Mouse (Mus musculus): ENCODE measurements around the gene AI661453. TPM values are rescaled to one million over a fixed set of nuclear protein-coding genes. Genes with fewer than 3 reads are reported as not detected.
A peak's percentile ranks its signal among the peaks of the same experiment; 100 is the strongest.
"Not testable (repeated sequence)": the region's sequence is repeated elsewhere in the genome, so short reads cannot be mapped to it uniquely, and the experiment has no call there.

AI661453 gene
- under 1 TPM in 1 of 2 experiments, not detected in 1; 0.15 TPM for polyA plus RNA-seq (2017; shearing (Covaris generic))

- no peak for ATAC-seq
Measured at GRCm38 (mm10) chr17:47436156-47436906, at the start of gene AI661453. AI661453 (plus strand) TSS chr17:47436615.

GRCm38 (mm10) chr17:47386649-47387048 is 49.8 kb upstream of the AI661453 start:
- ATAC-seq = no peak

DNA sequence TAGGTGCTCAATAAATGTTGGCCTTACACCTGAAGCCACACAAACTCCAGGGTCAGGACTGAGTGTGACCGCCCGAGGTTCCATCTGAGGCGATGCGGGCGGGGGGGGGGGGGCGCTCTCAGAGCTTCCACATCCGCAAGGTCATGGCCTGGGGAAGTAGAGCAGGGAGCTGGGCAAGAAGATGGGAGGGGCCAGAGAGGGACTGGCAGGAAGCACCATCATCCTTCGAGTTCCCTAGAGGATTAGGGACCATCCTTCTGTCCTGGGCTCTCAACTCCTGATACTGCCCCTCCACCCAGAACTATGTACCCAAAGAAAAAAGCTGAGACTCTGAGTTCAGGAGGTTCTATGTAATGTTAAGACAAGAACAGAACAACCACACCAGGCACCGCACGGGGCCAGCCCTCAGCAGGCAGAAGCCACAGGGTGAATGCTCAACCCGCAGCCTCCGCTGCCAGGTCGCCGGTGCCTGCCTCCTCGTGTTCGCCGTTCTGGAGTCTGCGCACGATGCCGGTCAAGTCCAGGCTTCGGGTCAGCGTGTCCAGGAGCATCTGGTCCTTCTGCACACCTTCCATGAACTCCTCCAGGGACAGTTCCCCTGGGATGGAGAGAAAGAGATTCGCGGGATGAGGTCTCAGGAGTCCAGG is 42.1 kb upstream of the AI661453 start:
- no peak for ATAC-seq

GRCm38 (mm10) chr17:47395376-47395913 is 41.0 kb upstream of the AI661453 start:
- ATAC-seq = peak; percentile 69

- ATAC-seq = no peak
Measured at GRCm38 (mm10) chr17:47399091-47399490, 37.3 kb upstream of the AI661453 start.

DNA sequence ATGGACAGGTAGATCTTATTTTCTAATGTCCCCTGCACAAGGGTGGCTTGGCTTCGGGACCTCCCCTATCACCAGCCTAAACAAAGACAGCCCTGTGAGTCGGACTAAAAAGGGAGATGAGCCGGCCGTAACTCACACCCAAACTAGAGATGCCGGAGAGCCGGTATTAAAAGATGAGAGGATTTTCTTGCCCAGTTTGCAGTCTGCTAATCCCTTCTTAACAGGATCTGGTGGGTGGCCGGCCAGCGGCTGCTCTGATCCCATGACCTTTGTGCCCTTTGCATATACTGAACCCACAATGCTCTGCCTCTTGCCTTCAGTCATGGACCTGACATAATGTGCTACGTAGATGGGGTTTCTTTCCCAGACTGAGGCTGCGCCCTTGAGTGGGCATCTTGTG is 36.0 kb upstream of the AI661453 start, which contains the start of gene Guca1a:
Guca1a (minus strand) TSS at position 134 of the 400 bp plus-strand sequence.
- ATAC-seq = no peak

DNA sequence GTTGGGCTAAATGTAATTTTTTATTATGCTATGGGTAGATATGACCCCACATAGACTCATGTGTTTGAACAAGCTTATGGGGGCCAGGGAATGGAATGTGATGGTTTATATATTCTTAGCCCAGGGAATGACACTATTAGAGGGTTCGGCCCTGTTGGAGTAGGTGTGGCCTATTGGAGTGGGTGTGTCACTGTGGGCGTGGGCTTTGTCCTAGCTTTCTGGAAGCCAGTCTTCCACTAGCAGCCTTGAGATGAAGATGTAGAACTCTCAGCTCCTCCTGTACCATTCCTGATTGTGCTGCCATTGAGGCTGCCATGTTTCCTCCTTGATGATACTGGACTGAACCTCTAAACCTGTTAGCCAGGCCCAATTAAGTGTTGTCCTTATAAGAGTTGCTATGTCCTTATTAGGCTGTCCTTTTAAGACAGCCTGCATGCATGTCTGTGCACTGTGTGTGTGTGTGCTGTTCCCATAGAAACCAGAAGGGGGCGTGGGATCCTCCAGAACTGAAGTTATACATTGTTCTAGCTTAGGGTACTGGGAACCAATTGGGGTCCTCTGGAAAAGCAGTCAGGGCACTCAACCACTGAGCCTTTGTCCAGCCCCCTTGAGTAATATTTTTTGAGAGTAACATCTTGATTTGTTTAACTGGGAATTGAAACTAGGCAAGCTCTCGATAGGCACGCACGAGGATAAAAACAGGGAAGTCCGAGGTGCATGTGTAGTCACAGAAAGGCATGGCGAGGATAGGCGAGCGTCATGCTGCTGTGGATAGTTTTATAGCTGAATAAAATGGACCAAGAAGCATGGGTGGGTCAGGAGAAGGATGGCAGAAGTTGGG is 28.5 kb upstream of the AI661453 start:
- no peak for ATAC-seq

GRCm38 (mm10) chr17:47408558-47408898 is 27.9 kb upstream of the AI661453 start:
- no peak for ATAC-seq

DNA sequence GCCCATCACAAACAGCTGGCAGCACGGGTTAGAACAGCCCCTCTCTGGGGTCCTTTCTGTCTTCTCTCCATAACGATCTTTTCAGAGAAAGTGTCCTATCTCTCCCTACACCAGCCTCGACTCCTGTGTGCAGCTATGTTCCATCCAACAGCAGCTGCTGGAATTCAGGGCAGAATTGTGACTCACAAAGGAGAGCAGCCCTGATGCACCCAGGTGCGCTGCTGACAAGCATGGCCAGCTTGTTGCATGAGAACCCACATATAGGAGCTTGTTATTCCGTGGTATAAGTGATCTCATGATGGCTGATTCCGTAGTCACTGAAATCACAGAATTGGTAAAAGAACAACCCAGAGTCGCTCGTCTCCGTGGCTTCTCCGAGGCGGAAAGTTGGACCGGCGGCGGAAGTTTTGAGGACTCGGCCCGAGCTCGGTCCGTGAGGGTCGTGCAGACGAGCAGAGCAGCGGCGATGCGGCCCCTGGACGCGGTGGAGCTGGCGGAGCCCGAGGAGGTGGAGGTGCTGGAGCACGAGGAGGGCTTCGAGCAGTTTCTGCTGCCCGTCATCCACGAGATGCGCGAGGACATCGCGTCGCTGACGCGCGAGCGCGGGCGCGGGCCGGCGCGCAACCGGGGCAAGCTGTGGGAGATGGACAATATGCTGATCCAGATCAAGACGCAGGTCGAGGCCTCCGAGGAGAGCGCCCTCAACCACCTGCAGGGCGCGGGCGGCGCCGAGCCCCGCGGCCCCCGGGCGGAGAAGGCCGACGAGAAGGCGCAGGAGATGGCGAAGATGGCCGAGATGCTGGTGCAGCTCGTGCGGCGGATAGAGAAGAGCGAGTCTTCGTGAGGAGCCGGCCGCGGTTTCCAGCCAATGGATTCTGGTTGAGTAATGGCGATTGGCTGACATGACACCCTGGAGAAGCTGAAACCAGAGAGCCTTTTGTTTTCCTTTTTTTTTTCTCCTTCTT is 26.2 kb upstream of the AI661453 start:
- ATAC-seq = not testable (repeated sequence)

DNA sequence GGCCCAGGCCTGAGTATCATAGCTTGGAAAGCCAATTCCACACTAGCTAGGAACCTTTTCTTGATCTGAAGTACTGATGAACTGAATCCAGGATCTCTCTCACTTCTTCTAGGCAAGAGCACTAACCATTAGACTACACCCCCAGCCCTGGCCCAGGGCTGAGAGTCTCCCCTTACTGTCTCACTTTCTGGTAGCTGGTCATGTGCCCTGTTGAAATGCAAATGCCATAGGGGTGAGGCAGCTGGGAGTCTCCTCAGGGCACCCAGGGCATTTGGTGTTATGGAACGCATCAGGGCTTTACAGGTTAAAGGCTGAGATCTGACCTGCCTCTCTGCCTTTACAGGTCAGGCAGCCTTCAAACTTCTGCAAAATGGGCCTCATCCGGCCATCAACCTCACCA is 16.2 kb upstream of the AI661453 start:
- no peak for ATAC-seq

DNA sequence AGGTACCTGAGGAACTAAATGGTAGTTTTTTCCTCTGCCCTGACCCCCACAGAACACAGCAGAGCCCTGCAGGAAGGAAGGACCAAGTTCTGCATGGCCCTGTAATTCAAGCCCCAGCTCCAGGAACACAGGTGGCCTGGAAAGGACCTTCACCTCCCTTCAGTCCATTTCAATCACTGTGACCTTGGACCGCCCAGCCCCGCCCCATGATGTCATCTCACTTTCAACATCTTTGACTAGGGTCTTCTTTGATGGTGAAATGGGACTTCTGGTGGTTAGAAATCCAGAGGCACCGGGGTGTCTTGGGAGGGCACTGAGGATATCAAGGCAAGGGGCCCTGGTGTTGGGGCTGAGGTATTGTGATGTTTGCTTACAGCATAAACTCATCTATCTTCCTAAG is 14.8 kb upstream of the AI661453 start:
- ATAC-seq = no peak

GRCm38 (mm10) chr17:47422616-47423015 is 13.8 kb upstream of the AI661453 start:
- ATAC-seq = not testable (repeated sequence)

DNA sequence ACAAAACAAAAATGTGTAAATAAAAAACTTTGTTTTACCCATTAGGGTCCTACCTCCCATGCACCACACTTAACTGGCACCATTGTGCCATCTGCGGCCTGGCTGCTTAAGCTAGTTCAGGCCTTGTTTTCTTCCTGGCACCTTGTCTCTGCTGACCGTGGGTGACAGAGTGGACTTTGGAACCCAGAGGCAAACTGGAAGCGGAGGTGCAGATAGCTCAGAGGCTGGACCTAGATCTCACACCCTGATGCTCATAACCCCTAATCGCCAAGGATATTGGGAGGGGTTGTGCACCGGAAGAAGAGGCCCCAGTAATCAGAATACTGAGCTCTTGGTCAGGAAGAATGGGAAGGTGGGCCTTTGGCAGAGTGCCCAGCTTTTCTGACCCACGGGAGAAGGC is 12.2 kb upstream of the AI661453 start:
- ATAC-seq = no peak

GRCm38 (mm10) chr17:47427316-47427715 is 9.1 kb upstream of the AI661453 start:
- no peak for ATAC-seq

DNA sequence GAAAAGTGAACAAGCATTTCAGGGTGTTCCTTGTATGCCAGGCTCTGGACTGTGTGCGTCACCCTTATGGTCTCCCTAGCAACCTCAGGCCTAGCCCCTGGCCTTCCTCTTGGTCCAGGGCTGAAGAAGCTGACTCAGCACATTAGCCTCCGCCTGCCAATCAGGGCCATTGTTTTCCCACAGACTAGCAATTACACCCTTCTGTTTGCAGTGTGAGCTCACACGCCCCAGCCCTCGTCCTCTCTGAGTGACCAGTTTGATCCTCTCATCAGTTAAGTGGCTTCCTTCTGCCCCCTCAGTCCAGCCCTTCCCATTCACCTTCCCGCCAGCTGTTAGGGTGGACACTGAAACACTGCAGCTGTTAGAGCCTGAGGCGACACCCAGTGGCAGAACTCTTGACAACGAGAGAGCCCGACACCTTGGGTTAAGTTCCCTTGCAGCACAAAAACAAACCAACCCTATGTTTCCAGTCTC is 7.5 kb upstream of the AI661453 start:
- no peak for ATAC-seq

- no peak for ATAC-seq
Measured at GRCm38 (mm10) chr17:47430815-47431214, 5.6 kb upstream of the AI661453 start.

GRCm38 (mm10) chr17:47436907-47437547 is 612 bp downstream of the AI661453 start, which contains the start of gene 1700001C19Rik:
1700001C19Rik (minus strand) TSS chr17:47437376.
- ATAC-seq = no peak

DNA sequence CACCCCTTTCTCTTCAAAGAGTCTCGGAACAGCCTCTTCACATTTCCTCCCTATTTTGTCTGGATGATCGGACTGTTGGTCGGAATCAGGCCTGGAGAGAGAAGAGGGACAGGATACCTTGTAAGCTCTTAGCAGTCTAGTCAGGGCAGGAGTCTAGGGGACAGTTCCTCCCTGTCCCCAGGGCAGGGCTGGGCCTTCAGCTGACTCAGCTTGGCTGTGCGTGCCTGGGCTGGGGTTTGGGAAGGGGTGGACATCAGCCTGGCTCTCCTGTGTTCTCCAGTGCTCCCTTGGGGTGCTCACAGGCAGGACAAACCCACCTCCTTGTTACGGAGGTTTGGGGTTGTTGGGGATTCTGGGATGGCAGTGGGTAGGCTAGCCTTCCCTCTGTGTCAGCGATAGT is 2.2 kb downstream of the AI661453 start:
- ATAC-seq = no peak

DNA sequence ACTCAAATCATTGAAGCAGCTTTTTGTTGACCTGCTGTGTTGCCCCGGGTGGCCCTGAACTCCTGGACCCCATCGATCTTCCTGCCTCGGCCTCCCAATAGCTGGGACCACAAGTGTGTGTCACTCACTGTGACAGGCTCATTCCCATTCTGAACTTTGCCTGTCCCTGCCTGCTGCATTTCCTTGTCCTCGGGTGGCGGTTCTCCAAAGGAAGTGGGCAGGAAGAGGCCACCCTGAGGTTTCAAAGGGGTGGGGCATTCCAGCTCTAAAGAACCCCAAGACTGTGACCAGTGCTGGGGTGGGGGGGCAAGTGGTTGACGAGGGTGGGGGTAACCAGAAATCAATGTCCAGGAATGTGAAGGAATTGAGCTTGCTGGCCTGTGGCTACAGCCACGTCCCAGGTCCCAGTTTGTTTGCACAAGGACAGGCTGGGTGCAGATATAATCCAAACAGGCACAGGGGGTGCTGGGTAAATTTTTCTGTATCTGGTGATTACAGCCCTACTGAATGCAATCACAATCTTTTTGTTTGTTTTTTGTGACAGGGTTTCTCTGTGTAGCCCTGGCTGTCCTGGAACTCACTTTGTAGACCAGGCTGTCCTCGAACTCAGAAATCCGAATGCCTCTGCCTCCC is 3.1 kb downstream of the AI661453 start:
- no peak for ATAC-seq

- ATAC-seq = no peak
Measured at GRCm38 (mm10) chr17:47440359-47440890, 4.0 kb downstream of the AI661453 start.

Measured in activated CD4-positive, CD25-positive, alpha-beta regulatory T cell, adult 4 months (primary cell).